ENCODE assay signal across 11 mouse cellular contexts in genomic region chr14:25759551-25759950, GRCm38 (mm10). TPM values are rescaled to one million over a fixed set of nuclear protein-coding genes. Genes with fewer than 3 reads are reported as not detected.
DNase-seq lines count a peak whose midpoint lies in the region; ATAC-seq and TF ChIP-seq lines count a peak whose summit lies in the region.
"Had no signal": no experiment of that assay in that cellular context is flagged by ENCODE, and none has a peak within 500 bp of the region (broad histone marks: within the 10 kb centered on the region; RNA-seq: fewer than 3 reads in every experiment).

No protein-coding gene starts in this region.

- WGBS in heart, embryonic 15.5 days = 52% methylated on average over 7 of the region's 7 CpGs
- WGBS in spleen, adult 2 months = 47% methylated on average over 7 of the region's 7 CpGs
- 37% methylated on average over 7 of the region's 7 CpGs for WGBS in intestine, embryonic 16.5 days

- DNase-seq in heart, adult 8-10 months (ENCODE audit: low spot score) = no peak
- no peak for DNase-seq in spleen, adult 2 months (ENCODE audit: low read depth in 1 of 2, low spot score in 2 of 2)
- no peak for DNase-seq in spleen, adult 18-20 months
- DNase-seq in cerebellum, adult 8-10 months = no peak
- no peak for DNase-seq in adrenal gland, adult 8-10 months
- DNase-seq in left cerebral cortex, adult 18-20 months (ENCODE audit: low spot score in 2 of 2) = no peak
- DNase-seq: cerebellum, adult 9-11 months had no signal

- H3K36me3 ChIP-seq in heart, embryonic 15.5 days = peaks cover 8% of the 10 kb centered on the region; the same call in 1 of the 2 replicates
- peaks cover 11% of the 10 kb centered on the region for H3K36me3 ChIP-seq in spleen, adult 2 months (ENCODE audit: control insufficient read depth, insufficient read depth, low read length)
- H3K36me3 ChIP-seq in intestine, embryonic 16.5 days (ENCODE audit: control insufficient read depth, insufficient read depth, low read length) = no peaks in the 10 kb centered on the region; the same call in 1 of the 2 replicates

- H3K4me2 ChIP-seq in heart, embryonic 15.5 days = no peak overlapping the region
- H3K4me2 ChIP-seq in intestine, embryonic 16.5 days (ENCODE audit: low read depth, low read length) = no peak overlapping the region

- peaks cover 87% of the 10 kb centered on the region for H3K4me1 ChIP-seq in heart, embryonic 15.5 days (replicated peaks)
- H3K4me1 ChIP-seq in spleen, adult 2 months (ENCODE audit: control insufficient read depth, insufficient read depth, insufficient read length) = no peaks in the 10 kb centered on the region; the same call in 1 of the 2 replicates
- H3K4me1 ChIP-seq in intestine, embryonic 16.5 days (ENCODE audit: control insufficient read depth, insufficient read depth, low read length) = peaks cover 49% of the 10 kb centered on the region

- H3K9ac ChIP-seq in heart, embryonic 15.5 days = peak overlapping the region; percentile 13; the same call in 1 of the 2 replicates
- H3K9ac ChIP-seq in intestine, embryonic 16.5 days (ENCODE audit: low read depth, low read length) = 0 out of 2 replicates have a peak overlapping the region, but pooled peaks have one; percentile 21
- H3K9ac ChIP-seq: liver, embryonic 14.5 days had no signal

- no peak for TF ChIP-seq POLR2A in spleen, adult 2 months (IDR thresholded peaks at IDR 0.05; ENCODE audit: low read depth, low read length)

- no peak overlapping the region for H3K4me3 ChIP-seq in heart, embryonic 15.5 days
- no peak overlapping the region for H3K4me3 ChIP-seq in spleen, adult 2 months (ENCODE audit: extremely low read depth, insufficient read depth, insufficient read length)
- no peak overlapping the region for H3K4me3 ChIP-seq in intestine, embryonic 16.5 days (ENCODE audit: low read length)

- H3K9me3 ChIP-seq in heart, embryonic 15.5 days (replicated peaks) = no peaks in the 10 kb centered on the region
- no peaks in the 10 kb centered on the region for H3K9me3 ChIP-seq in intestine, embryonic 16.5 days (ENCODE audit: control insufficient read depth, low read length)

- H3K27me3 ChIP-seq in heart, embryonic 15.5 days = no peaks in the 10 kb centered on the region
- no peaks in the 10 kb centered on the region for H3K27me3 ChIP-seq in spleen, adult 2 months (ENCODE audit: control insufficient read depth, insufficient read depth, low read length)
- no peaks in the 10 kb centered on the region for H3K27me3 ChIP-seq in intestine, embryonic 16.5 days (replicated peaks; ENCODE audit: control insufficient read depth, insufficient read depth, low read length)

- TF ChIP-seq CTCF in spleen, adult 2 months (IDR thresholded peaks at IDR 0.05; ENCODE audit: extremely low read depth, insufficient read depth, insufficient read length, insufficient replicate concordance) = no peak

- H3K27ac ChIP-seq in heart, embryonic 15.5 days = peak overlapping the region; percentile 38
- H3K27ac ChIP-seq in spleen, adult 2 months (ENCODE audit: insufficient read depth, low read length) = 0 out of 2 replicates have a peak overlapping the region, but pooled peaks have one; percentile 26
- H3K27ac ChIP-seq in intestine, embryonic 16.5 days (ENCODE audit: low read length) = peak overlapping the region; percentile 76
- H3K27ac ChIP-seq: liver, embryonic 14.5 days had no signal

- no peak for ATAC-seq in heart, embryonic 15.5 days (replicated peaks; ENCODE audit: insufficient number of reproducible peaks, insufficient read depth, low FRiP score, low read depth)
- no peak for ATAC-seq in intestine, embryonic 16.5 days
- ATAC-seq: activated CD4-positive, CD25-positive, alpha-beta regulatory T cell, adult 4 months had no signal

RNA-seq across cellular contexts. Expression of gene Zcchc24, which starts 9.3 kb away (rescaled TPM):
- polyA plus RNA-seq in heart, embryonic 15.5 days (2015; fragmentation: Nextera tagmentation; extraction: Ambion mirVana) = 22.4 and 26.8 TPM in 2 replicates
- 10 to 100 TPM; 28.3 to 37.1 (median 32.0) TPM for total RNA-seq in heart, adult 8-10 months (2022)
- polyA plus RNA-seq in spleen, adult 2 months (2012; rRNA removed) = 14.9 and 17.4 TPM in 2 replicates
- polyA plus RNA-seq in intestine, embryonic 16.5 days (2015; fragmentation: Nextera tagmentation; extraction: Ambion mirVana) = 9.1 and 10.0 TPM in 2 replicates
- total RNA-seq in adrenal gland, adult 8-10 months (2022) = 10 to 100 TPM; 17.8 to 25.0 (median 21.1) TPM
- total RNA-seq in left cerebral cortex, adult 18-20 months (2021) = 10 to 100 TPM; 47.4 to 47.7 TPM

Comparison
In these comparisons a context has a peak if more than half of its experiments do, and no peak if none do; other contexts are left out.
1. H3K27ac ChIP-seq: peak in every context shown above with its lines; median percentile 76 in intestine, embryonic 16.5 days; 38 in heart, embryonic 15.5 days; 26 in spleen, adult 2 months.